Mouse (Mus musculus) spleen, postnatal 10 days (tissue): ENCODE results near the gene Olfr559.

ENCODE experiments used
- DNase-seq, 2 experiments: peaks; one replicate each; pipeline ENCODE4 v3.0.0; 2021 to 2022; ENCODE audit warnings: low spot score in 2 of 2

Olfr559 gene

GRCm38 (mm10) chr7:102727391-102727790 is at the start of gene Olfr559:
Gene Olfr559 (minus strand): TSS chr7:102727491.
- DNase-seq, result no peak

- DNase-seq, result no peak
Measured at GRCm38 (mm10) chr7:102770921-102771320, 43.6 kb upstream of the Olfr559 start, which contains the start of gene Olfr561. Gene Olfr561 (plus strand): TSS chr7:102771221.

DNA sequence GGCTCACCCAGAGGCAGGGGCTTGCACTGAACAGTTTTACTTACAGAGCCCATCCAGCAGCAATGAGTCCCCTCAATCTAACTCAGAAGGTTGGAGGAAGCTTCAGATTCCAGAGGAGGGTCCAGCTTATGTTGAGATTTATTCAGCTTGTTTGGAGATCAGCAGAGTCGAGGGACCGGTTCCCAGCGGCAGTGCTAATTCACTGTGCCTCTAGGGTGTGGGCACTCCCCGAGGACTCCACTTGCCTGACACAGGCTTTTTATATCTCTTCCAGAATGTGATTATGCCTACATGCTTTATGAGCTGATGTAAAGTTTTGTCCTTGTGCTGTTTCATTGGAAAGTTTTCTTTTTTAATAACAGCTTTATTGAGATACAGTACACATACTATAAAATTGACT is 32.0 kb upstream of the Olfr559 start, which contains the start of the genes Olfr560 and Olfr78:
Gene Olfr560 (minus strand): TSS at position 101 of the 400 bp plus-strand sequence.
Gene Olfr78 (minus strand): TSS at position 206 of the 400 bp plus-strand sequence.
- no peak for DNase-seq

GRCm38 (mm10) chr7:102752086-102752485 is 24.8 kb upstream of the Olfr559 start:
- DNase-seq, result peak in 1 of 2 experiments; percentile 11

DNA sequence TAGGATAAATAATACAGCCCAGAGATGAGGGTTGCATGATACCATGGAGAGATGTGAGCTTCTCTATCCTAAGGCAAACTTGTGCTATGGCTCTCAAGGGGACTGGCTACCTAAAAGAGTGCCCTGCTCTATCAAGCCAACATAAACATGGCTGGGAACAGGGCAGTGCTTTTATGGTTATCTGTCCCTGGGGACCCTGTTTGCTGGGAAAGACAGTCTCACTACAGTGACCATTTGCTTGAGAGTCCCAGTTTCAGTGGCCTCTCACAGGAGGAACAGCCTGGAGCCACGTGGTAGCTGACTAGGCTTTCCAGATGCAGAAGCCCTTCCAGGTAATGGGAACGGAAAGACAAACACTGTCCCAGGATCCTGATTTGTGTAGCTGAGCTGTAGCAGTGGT is 10.4 kb upstream of the Olfr559 start:
- no peak for DNase-seq

DNA sequence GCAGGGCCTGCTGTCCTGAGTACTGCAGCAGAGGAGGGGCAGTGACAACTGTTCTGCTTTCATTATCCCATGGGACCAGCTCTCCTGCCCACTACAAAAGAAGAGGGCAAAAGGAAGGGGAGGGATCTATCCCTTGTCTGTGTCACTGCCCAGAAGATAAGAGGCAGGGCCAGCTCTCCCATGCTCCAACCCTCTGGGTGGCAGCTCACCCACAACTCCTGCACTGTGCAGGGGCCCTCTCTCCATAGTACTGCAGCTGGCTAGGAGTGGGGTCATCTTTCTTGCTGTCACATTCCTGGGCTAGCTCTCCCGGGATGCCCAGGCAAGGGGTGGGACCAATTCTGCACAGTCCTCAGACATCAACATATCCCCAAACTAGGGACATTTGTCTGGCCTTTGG is 6.5 kb upstream of the Olfr559 start:
- no peak for DNase-seq

DNA sequence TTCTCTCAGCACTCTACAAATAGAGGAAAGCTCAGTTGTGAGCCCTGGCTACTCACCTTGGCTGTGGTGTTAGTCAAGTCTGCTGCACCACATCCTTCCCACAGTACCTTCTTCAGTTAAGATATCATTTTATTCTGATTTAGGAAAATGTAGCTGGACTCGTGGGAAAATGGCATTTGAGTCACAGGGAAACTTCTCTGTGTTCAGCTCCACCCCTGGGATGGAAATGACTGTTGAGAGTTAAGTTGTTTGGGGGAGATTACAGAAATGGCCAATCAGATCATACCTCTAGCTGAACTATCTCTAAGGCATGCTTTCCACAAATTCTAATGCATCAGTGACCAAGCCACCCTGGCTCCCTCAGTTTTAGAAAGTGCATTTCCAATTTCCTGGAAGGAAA is 8.3 kb downstream of the Olfr559 start, which contains the start of gene Olfr33:
Gene Olfr33 (minus strand): TSS at position 101 of the 400 bp plus-strand sequence.
- no peak for DNase-seq

GRCm38 (mm10) chr7:102701915-102702314 is 25.4 kb downstream of the Olfr559 start, which contains the start of gene Olfr558:
Gene Olfr558 (plus strand): TSS chr7:102702215.
- no peak for DNase-seq

GRCm38 (mm10) chr7:102698461-102698860 is 28.8 kb downstream of the Olfr559 start:
- DNase-seq, result no peak

GRCm38 (mm10) chr7:102695358-102696125 is 31.7 kb downstream of the Olfr559 start, which contains the start of gene Olfr557:
Gene Olfr557 (plus strand): TSS chr7:102695910.
- peak in 1 of 2 experiments; percentile 49 for DNase-seq

DNA sequence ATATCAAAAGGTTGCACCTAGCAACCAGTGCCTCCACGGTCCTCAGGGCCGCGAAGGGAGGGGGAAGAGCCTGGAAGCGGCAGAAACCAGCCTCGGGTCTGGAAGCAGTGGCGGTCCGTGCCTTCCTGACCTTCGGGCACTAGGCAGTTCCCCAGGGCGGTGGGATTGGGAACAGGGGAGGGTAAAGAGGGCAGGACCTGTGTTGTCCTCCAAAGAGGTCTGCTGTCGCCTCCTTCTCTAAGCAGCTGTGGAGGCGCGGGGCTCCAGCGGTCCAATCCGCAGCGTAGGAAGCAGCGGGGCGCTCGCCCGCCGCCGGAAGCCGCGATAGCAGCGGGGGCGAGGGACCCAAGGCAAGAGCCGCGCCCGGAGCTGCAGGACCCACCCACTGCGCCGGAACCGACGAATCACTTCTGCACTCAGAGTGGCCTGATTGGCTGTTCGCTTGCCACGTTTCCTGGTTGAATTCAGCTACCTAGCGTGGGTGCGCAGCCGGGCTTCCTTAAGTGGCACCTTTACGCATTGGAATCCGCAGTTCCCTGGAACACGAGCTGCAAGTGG is 40.3 kb downstream of the Olfr559 start, which contains the start of gene Trim68:
Gene Trim68 (minus strand): TSS at position 384 of the 558 bp plus-strand sequence.
- peak; percentile 57 to 87 for DNase-seq

GRCm38 (mm10) chr7:102681916-102682315 is 45.4 kb downstream of the Olfr559 start:
- no peak for DNase-seq

DNA sequence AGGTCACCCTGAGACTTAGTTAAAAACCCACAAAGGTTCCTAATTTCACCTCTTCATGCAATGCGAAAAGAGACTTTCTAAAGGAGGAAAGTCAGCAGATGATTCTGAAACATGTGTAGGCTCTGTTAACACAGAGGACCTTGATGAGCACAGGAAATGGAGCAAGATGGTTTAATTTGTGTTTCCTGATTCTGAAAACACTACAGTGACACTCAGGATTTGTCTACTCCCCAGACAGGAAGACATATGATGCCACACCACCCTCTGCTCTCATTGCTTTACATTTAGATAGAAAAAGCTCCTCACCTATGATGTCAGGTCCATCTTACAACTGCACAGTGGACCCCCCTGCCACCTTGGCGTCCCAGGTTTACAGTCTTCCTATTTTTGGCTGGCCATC is 51.1 kb downstream of the Olfr559 start:
- no peak for DNase-seq
